Mouse (Mus musculus): Measurements from ENCODE around the gene Nrp2. TPM values are rescaled to one million over a fixed set of nuclear protein-coding genes. Genes with fewer than 3 reads are reported as not detected.

Gene Nrp2
- total RNA-seq, 2 experiments from 2014 or later: 58.8 to 66.3 TPM

DNA sequence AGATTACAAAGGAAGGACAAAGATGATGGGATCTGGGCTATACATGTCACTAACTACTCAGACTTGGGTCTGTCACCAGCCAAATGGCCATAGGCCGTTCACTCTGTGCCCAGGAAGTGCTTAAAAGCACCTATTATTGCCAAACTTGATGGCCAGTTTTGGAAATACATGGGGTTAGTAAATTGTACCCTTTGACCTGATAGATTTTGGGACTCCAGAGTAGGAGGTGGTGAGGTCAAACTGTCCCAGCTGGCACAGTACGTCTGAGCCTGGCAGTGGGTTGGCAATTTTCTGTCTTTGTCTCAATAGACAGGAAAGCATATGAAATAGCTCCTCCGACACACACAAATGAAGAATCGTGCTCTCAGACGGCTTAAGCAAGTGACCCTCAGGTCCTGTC lies 20.8 kb downstream of the Nrp2 start:
- DNase-seq: no peak

- DNase-seq: no peak
Measured at GRCm38 (mm10) chr1:62724461-62725021, 21.5 kb downstream of the Nrp2 start.

- DNase-seq: no peak
Measured at GRCm38 (mm10) chr1:62725032-62725678, 22.1 kb downstream of the Nrp2 start.

- no peak for DNase-seq
Measured at GRCm38 (mm10) chr1:62727191-62727590, 24.1 kb downstream of the Nrp2 start.

DNA sequence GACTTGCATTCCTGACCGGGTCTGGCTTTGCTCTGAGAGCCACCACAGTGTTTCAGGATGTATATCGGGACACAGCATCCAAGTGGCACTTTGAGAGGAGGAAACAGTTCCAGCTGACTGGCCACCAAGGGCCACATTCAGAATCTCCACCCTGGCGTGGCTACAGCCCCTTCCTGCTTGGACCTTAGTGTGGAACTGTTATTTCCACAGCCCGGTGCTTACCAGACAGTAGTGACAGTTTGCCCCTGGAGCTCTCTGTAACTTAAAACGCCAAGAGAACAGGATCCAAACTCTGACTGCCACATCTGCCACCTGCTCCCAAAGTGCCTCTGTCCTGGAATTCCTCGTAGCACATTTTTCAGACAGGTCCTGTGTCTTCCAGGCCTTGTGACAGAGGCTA lies 25.3 kb downstream of the Nrp2 start:
- DNase-seq: no peak

GRCm38 (mm10) chr1:62728926-62729325 lies 25.8 kb downstream of the Nrp2 start:
- DNase-seq: no peak

DNA sequence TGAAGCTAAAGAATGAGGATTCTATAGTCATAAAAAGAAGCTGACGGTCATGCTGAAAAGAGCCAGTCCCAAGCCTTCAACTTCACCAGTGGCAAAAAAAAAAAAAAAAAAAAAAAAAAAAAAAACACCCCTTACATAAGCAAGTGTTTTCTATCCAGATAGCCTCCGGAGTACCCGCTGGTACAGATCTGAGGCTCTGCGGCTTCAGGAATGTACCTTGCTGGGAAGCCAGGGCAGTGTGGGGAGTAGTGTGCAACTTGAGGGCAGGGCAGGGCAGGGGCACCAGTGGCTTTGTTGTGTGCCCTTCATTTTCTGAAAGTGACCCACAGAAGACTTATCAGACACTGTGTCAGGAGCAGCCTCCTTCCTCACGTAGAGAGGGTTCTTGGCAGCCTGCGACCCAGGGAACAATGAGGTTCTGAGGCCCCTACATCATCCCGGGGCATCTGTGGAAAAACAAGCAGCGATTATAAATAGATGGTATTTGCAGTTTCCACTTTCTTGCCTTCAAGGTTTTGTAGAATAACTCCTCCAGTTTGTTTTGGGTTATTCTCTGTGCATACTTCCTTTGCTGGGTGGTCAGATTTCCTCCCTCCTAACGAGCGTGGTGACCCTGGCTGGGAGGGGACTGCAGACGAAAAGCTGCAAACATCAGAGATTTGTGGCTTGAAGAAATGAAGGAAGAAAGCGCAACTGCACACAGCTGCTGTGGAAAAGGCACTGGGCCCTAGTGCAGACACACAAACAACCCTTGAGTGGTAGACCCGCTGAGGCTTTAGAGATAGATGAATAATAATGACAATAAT lies 26.5 kb downstream of the Nrp2 start:
- no peak for DNase-seq

DNA sequence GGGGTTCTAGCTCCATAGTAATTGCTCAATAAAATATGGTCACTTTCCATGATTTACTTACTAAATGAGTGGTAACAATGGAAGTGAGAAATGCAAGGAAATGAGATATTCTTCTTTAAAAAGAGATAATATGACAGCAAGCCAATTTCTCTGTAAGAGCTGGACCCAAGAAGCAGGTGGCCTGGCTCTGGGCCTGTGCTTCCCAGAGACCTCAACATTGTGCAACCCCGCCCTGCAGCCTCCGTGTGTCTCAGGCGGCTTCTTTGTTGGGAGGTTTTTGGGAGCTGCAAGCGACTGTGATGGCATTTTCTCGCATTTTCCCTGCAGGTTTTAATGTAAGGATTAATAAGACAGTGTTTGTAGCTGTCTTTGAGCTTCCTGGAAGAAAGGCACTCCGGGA lies 29.0 kb downstream of the Nrp2 start:
- no peak for DNase-seq

GRCm38 (mm10) chr1:62734420-62734931 lies 31.4 kb downstream of the Nrp2 start:
- no peak for DNase-seq

DNA sequence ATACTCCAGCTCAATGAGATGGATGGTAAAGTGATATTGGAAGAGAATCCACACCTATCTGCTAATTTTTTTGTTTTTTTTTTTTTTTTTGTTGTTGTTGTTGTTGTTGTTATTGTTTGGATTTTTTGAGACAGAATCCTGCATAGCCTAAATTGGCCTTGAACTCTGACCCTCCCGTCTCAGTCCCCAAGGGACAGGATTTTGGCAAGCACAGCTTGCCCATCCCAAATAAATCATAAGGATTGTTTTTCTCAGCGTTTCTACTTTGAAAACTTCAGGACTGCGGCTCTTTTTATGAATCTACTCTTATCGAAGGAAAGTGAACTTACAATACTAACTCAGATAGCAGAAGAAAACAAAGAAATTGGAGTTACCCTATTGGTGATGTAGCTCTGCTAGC lies 31.9 kb downstream of the Nrp2 start:
- no peak for DNase-seq

DNA sequence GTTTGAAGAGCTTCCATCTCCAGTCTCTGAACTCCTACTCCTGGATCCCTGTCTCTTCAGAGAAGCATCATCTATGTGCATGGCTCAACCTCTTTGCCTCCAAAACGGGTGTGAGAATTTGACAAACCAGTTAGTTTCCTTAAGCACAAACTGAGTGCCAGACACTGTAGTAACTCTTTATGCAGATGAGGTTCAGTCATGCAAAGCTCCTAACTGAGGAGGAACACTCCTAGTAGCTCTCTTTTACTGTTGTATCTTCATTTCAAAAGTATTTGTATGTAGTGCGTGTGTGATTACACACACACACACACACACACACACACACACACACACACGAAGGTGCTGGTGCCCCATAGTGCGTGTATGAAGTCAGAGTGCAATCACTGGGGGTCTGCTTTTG lies 32.8 kb downstream of the Nrp2 start:
- no peak for DNase-seq

DNA sequence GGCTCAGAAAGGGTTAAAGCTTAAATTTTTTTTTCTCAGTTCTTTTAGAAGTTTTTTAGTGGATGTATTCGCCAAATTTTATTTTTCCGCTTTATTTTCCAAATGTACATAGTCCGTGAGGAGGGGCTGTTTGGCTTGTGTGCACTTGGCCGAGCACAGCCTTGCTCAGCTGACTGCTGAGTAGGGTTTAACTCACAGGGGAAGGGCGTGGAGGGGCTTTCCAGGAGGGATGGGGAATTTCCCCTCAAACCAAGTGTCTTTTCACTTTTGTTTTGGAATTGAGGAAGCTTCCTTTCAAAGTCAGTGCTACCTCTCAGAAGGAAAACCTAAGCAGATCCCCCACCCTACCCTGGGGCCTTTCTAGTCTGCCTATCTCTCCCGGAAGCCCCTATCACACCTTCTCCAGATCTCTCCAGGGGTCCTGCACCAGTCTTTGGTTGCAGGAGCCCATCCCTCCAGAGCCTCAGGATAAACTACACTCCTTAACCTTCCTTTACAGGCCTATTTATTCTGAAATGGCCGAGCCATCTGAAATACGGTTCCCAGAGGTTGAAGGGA lies 33.4 kb downstream of the Nrp2 start:
- no peak for DNase-seq

DNA sequence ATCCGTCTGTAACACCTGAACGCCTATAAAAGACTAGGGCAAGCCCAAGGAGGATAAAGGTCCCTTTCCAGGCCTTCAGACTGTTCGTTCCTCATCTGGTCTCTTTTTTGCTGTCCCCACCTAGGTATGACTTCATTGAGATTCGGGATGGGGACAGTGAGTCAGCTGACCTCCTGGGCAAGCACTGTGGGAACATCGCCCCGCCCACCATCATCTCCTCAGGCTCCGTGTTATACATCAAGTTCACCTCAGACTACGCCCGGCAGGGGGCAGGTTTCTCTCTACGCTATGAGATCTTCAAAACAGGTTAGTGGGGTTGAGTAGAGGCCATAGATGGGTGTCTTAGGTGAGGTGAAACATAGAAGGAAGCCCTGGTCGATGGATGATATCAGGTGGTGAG lies 35.1 kb downstream of the Nrp2 start:
- DNase-seq: no peak

DNA sequence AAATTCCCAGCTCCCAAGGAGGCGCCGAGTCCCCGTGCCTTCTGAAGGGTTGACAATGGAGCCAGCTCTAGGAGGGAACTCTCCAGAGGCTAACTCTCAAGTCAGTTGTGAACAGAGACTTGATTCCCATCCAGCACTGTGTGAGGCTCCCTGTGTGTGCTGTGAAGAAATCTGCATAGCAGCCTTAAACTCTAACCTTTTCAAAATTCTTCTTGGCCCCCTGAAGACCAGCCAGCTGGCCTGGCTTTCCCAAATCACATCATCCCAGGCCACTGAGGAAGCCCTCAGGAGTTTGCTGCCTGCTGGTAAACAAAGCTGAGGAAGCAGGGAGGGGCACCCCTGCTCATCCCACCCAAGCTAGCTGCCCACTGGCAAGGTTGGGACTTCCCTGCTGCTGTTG lies 39.0 kb downstream of the Nrp2 start:
- DNase-seq: no peak

DNA sequence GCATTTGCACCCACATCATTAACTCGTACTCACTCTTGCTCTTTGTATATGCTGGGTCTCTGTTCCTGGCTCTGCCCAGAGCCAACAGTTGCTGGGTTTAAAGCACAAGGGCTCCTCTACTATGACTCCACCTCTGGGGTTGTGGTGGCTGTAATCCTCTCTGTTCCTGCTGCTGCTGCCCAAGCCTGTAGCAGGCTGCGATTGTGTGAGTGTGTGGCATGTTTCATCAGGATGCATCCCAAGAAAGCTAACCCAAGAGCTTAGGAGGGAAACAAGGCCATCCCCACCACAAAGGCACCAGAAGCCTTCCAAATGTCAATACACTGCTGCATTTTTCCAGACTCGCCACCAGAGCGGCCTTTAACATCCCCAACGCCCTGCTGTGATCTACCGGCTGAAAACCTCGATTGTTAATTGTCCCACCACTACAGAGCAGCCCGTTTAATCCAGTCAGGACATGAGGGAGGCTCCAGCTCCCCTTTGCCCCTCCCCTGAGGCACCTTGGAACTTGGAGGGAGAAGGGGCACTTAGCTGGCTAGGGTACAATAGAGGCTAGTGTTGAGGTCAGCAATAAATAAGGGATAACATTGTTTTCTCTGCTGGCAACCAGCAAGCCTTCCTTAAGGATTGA lies 40.1 kb downstream of the Nrp2 start:
- no peak for DNase-seq

DNA sequence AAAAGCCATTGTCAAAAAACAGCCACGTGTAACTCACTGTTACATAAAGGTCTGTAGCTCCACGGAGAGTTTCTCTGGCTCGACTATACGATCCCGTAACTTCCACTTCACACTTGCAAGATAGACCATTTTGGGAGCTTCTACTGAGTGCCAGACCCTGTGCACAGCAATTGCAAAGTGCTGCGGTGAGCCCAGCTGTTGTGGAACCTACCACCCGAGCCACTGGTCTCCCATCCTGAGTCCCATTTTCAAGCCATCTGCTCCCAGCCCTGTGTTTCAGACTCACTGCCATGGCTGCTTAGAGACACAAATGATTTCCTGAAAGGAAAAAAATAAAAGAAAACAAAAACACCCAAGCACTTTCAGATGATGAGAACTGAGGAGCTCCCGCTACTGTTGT lies 42.8 kb downstream of the Nrp2 start:
- no peak for DNase-seq

DNA sequence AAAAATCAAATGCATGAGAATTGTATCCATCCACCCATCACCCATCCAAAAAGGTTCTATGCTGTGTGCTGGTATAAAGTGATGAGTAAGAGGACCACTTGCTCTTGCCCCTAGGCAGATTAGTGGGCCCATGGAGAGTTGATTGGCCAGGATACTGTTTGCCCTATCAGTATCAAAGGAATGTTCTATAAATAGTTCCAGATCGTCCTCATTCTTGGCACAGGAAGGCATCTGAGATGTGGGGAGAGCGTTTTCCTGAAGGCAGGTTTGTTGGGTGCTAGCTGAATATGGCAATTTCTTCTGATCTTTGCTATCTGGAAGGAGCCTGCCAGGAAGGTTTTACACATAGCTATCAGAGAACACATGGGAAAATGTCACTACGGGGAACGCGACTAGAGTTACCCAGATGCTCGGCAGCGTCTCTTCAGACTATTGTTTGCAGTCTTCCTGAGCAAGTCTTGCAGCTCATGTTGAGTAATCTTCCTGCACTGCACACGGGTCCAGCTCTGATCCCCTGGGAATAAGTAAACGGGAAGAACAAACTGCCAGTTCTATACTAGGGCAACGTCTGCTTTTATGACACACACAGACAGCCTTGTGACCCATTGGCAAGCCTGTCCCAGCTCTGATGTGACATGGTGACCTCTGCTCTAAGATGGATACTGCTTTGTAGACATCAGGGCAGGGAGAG lies 44.5 kb downstream of the Nrp2 start:
- DNase-seq: no peak

GRCm38 (mm10) chr1:62748361-62748760 lies 45.3 kb downstream of the Nrp2 start:
- no peak for DNase-seq

GRCm38 (mm10) chr1:62749716-62750115 lies 46.6 kb downstream of the Nrp2 start:
- peak in 1 of 2 experiments; percentile 55 for DNase-seq

DNA sequence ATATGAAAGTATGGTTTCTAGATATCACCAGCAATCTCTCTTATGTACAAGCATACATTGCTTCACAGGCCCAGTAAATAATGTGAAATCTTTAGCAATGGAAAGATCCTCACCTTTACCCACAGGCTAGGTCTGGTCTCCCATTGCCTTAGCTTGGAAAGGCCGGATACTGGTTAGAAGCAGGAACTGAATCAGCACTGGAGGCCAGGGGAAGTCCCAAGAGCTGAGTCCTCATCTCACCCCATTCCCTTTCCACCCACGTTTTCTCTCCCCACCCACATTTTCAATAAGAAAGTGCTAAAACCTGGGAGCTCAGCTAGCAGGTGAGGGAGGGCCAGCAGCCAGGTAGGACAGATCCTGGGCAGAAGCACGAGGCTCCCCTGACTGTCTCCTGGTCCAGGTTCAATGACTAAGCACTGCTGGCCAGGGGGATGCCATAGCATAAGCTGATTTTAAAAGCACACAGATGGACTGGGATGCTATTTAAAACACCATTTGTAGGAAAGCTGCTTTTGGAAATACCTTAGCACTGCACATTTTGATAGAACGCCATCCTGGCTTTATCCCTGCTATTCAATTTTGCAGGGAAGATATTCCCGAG lies 47.4 kb downstream of the Nrp2 start:
- DNase-seq: no peak

Data from layer of hippocampus, postnatal 36 days (tissue).